In genomic region chr7:140188391-140189328, GRCm38 (mm10) we compare ENCODE assay signal across 11 mouse cellular contexts. TPM values are rescaled to one million over a fixed set of nuclear protein-coding genes. Genes with fewer than 3 reads are reported as not detected.
DNase-seq lines count a peak whose midpoint lies in the region; ATAC-seq and TF ChIP-seq lines count a peak whose summit lies in the region.
"Had no signal": no experiment of that assay in that cellular context is flagged by ENCODE, and none has a peak within 500 bp of the region (broad histone marks: within the 10 kb centered on the region; RNA-seq: fewer than 3 reads in every experiment).

No protein-coding gene starts in this region.

- no peaks in the 10 kb centered on the region for H3K36me3 ChIP-seq in hindbrain, embryonic 11.5 days (ENCODE audit: control insufficient read depth, insufficient read depth, low read length)
- H3K36me3 ChIP-seq in hindbrain, embryonic 12.5 days, result no peaks in the 10 kb centered on the region
- no peaks in the 10 kb centered on the region for H3K36me3 ChIP-seq in CH12.LX (replicated peaks in 1 of 2; ENCODE audit: control insufficient read depth in 1 of 2, insufficient read depth in 1 of 2, low read length in 1 of 2)
- no peaks in the 10 kb centered on the region for H3K36me3 ChIP-seq in liver, embryonic 11.5 days (ENCODE audit: control insufficient read depth, insufficient read depth, low read length)

- peak; percentile 56 for DNase-seq in hindbrain, embryonic 11.5 days (ENCODE audit: low spot score)
- DNase-seq in CH12.LX (ENCODE audit: extremely low read depth), result peak; percentile 35
- peak; percentile 73 for DNase-seq in ZHBTc4 (ENCODE audit: low read depth, low spot score)
- DNase-seq in liver, embryonic 11.5 days (ENCODE audit: low spot score), result no peak
- DNase-seq in yolk sac, embryonic 10.5 days (ENCODE audit: low spot score), result no peak
- no peak for DNase-seq in right cerebral cortex, postnatal 10 days (ENCODE audit: low spot score in 2 of 2)
- DNase-seq in gastrocnemius, postnatal 36 days, result no peak

- no peak for TF ChIP-seq EP300 in CH12.LX (IDR thresholded peaks at IDR 0.05; ENCODE audit: low read length)

- no peak overlapping the region for H3K27ac ChIP-seq in hindbrain, embryonic 11.5 days (ENCODE audit: low read depth, low read length)
- H3K27ac ChIP-seq in hindbrain, embryonic 12.5 days, result no peak overlapping the region
- no peak overlapping the region for H3K27ac ChIP-seq in CH12.LX (ENCODE audit: insufficient read depth, low read depth)
- H3K27ac ChIP-seq in liver, embryonic 11.5 days (ENCODE audit: low read depth, low read length), result no peak overlapping the region

- no peak overlapping the region for H3K4me2 ChIP-seq in hindbrain, embryonic 11.5 days (replicated peaks; ENCODE audit: low read depth, low read length)
- no peak overlapping the region for H3K4me2 ChIP-seq in hindbrain, embryonic 12.5 days (replicated peaks)
- no peak overlapping the region for H3K4me2 ChIP-seq in CH12.LX (ENCODE audit: insufficient read depth, low read depth, poor library complexity, severe bottlenecking)
- no peak overlapping the region for H3K4me2 ChIP-seq in liver, embryonic 11.5 days

- H3K4me1 ChIP-seq in hindbrain, embryonic 11.5 days (replicated peaks; ENCODE audit: control insufficient read depth, insufficient read depth, low read length), result no peaks in the 10 kb centered on the region
- no peaks in the 10 kb centered on the region for H3K4me1 ChIP-seq in hindbrain, embryonic 12.5 days
- H3K4me1 ChIP-seq in CH12.LX (ENCODE audit: control insufficient read depth in 1 of 2, insufficient read depth in 2 of 2), result 0 out of 4 replicates have a peak, but pooled peaks cover 0 to 3% of the 10 kb centered on the region in 2 experiments
- no peaks in the 10 kb centered on the region for H3K4me1 ChIP-seq in liver, embryonic 11.5 days (replicated peaks; ENCODE audit: control insufficient read depth, insufficient read depth, low read length)

- H3K79me2 ChIP-seq in CH12.LX (replicated peaks; ENCODE audit: control insufficient read depth, extremely low read depth, insufficient read depth, poor library complexity, severe bottlenecking), result no peaks in the 10 kb centered on the region

- no peaks in the 10 kb centered on the region for H3K27me3 ChIP-seq in hindbrain, embryonic 11.5 days (ENCODE audit: control insufficient read depth, insufficient read depth, low read length)
- H3K27me3 ChIP-seq in hindbrain, embryonic 12.5 days, result no peaks in the 10 kb centered on the region
- H3K27me3 ChIP-seq in CH12.LX (replicated peaks), result peaks cover 82% of the 10 kb centered on the region
- H3K27me3 ChIP-seq in liver, embryonic 11.5 days (replicated peaks; ENCODE audit: control insufficient read depth, insufficient read depth, low read length), result no peaks in the 10 kb centered on the region

- TF ChIP-seq RAD21 in CH12.LX (IDR thresholded peaks at IDR 0.05; ENCODE audit: low read depth, low read length), result peak; percentile 1

- in situ Hi-C loops in CH12.LX (cut with MboI; ENCODE audit: low pct_ligation_motif_present, low pct_unique_long_range_greater_than_20kb, low sequenced_read_pairs), result loop anchor here (25.0 kb wide), 1 partner anchor 599 kb away; the partner anchor contains the start of gene Syce1

- H3K9me3 ChIP-seq in hindbrain, embryonic 11.5 days (ENCODE audit: control insufficient read depth, low read length), result no peaks in the 10 kb centered on the region
- no peaks in the 10 kb centered on the region for H3K9me3 ChIP-seq in hindbrain, embryonic 12.5 days (replicated peaks)
- no peaks in the 10 kb centered on the region for H3K9me3 ChIP-seq in CH12.LX (replicated peaks; ENCODE audit: low read length)
- H3K9me3 ChIP-seq in liver, embryonic 11.5 days (ENCODE audit: control insufficient read depth, low read length), result no peaks in the 10 kb centered on the region

- ATAC-seq in hindbrain, embryonic 11.5 days (ENCODE audit: low FRiP score), result no peak
- no peak for ATAC-seq in hindbrain, embryonic 12.5 days (ENCODE audit: low FRiP score)
- ATAC-seq in liver, embryonic 11.5 days (replicated peaks; ENCODE audit: low FRiP score), result peak; percentile 68

- TF ChIP-seq CTCF in CH12.LX (conservative IDR thresholded peaks at IDR 0.05 in 1 of 2, IDR thresholded peaks at IDR 0.05 in 1 of 2; ENCODE audit: low read depth in 2 of 2, low read length in 2 of 2), result peak; percentile 59 to 71; a peak in 3 of 4 replicates

- dilution Hi-C loops in CH12.LX (cut with MboI; ENCODE audit: extremely low pct_ligation_motif_present, extremely low pct_unique_long_range_greater_than_20kb, low sequenced_read_pairs), result no loop called here

- no peak for TF ChIP-seq POLR2A in CH12.LX (IDR thresholded peaks at IDR 0.05; ENCODE audit: low read depth, low read length)

- 60% methylated on average over 4 of the region's 4 CpGs for WGBS in hindbrain, embryonic 11.5 days
- 58% methylated on average over 4 of the region's 4 CpGs for WGBS in hindbrain, embryonic 12.5 days
- 48% methylated on average over 4 of the region's 4 CpGs for WGBS in liver, embryonic 11.5 days

- H3K9ac ChIP-seq in hindbrain, embryonic 11.5 days (ENCODE audit: low read depth, low read length), result no peak overlapping the region
- H3K9ac ChIP-seq in hindbrain, embryonic 12.5 days, result no peak overlapping the region
- H3K9ac ChIP-seq in CH12.LX (ENCODE audit: insufficient read depth, low read depth), result no peak overlapping the region
- H3K9ac ChIP-seq in liver, embryonic 11.5 days (ENCODE audit: low read depth, low read length), result no peak overlapping the region

- no peak overlapping the region for H3K4me3 ChIP-seq in hindbrain, embryonic 11.5 days (ENCODE audit: low read depth, low read length)
- no peak overlapping the region for H3K4me3 ChIP-seq in hindbrain, embryonic 12.5 days
- no peak overlapping the region for H3K4me3 ChIP-seq in CH12.LX (replicated peaks in 1 of 3; ENCODE audit: low read depth in 2 of 3, low read length in 2 of 3, poor library complexity in 1 of 3)
- no peak overlapping the region for H3K4me3 ChIP-seq in liver, embryonic 11.5 days (ENCODE audit: low read depth, low read length)

- intact Hi-C loops in gastrocnemius, postnatal 36 days (cut with DNase I), result no loop called here

TF ChIP-seq in CH12.LX, 34 proteins besides CTCF, POLR2A, EP300 and RAD21:
- 0 out of 2 replicates have a peak, but pooled peaks have one; percentile 23 for TF ChIP-seq MAX (IDR thresholded peaks at IDR 0.05; ENCODE audit: low read length)
- 0 out of 2 replicates have a peak, but pooled peaks have one; percentile 20 for TF ChIP-seq MYC (IDR thresholded peaks at IDR 0.05; ENCODE audit: low read depth, low read length)
- no peak for TF ChIP-seq GABPA (IDR thresholded peaks at IDR 0.05; ENCODE audit: insufficient replicate concordance, low read depth, low read length)
- TF ChIP-seq SMC3 (IDR thresholded peaks at IDR 0.05; ENCODE audit: low read depth, low read length), result peak; percentile 19
- no peak for TF ChIP-seq ZKSCAN1 (IDR thresholded peaks at IDR 0.05; ENCODE audit: borderline replicate concordance, low read depth, low read length)
- TF ChIP-seq PAX5 (IDR thresholded peaks at IDR 0.05; ENCODE audit: low read length), result no peak

RNA-seq across cellular contexts. Expression of gene Olfr523, which starts 15.6 kb away (rescaled TPM):
- not detected in 2 replicates for polyA plus RNA-seq in hindbrain, embryonic 11.5 days (2014; fragmentation: Nextera tagmentation; extraction: Ambion mirVana)
- not detected in 2 replicates for polyA plus RNA-seq in hindbrain, embryonic 12.5 days (2016; fragmentation: Nextera tagmentation; extraction: Ambion mirVana)
- not detected in 2 replicates for total RNA-seq in CH12.LX (2012; rRNA removed)
- not detected in 2 replicates for total RNA-seq in CH12.LX (2014; rRNA removed)
- polyA plus RNA-seq in CH12.LX (2012; ENCODE audit: insufficient read length, low read depth), result not detected in 2 replicates
- polyA plus RNA-seq in liver, embryonic 11.5 days (2014; fragmentation: Nextera tagmentation; extraction: Ambion mirVana), result not detected in 2 replicates
- total RNA-seq in gastrocnemius, postnatal 36 days (2021), result not detected
- polyA plus RNA-seq: gonadal fat pad, adult 2 months; stomach, embryonic 16.5 days had no signal

RNA-seq across cellular contexts. Expression of gene Olfr524, which starts 17.1 kb away (rescaled TPM):
- polyA plus RNA-seq in hindbrain, embryonic 11.5 days (2014; fragmentation: Nextera tagmentation; extraction: Ambion mirVana), result not detected in 2 replicates
- polyA plus RNA-seq in hindbrain, embryonic 12.5 days (2016; fragmentation: Nextera tagmentation; extraction: Ambion mirVana), result not detected in 2 replicates
- total RNA-seq in CH12.LX (2012; rRNA removed) (not detected in 2 replicates), CH12.LX (2014; rRNA removed) (not detected in 2 replicates)
- polyA plus RNA-seq in CH12.LX (2012; ENCODE audit: insufficient read length, low read depth), result not detected in 2 replicates
- polyA plus RNA-seq in liver, embryonic 11.5 days (2014; fragmentation: Nextera tagmentation; extraction: Ambion mirVana), result not detected in 2 replicates
- not detected for total RNA-seq in gastrocnemius, postnatal 36 days (2021)
- total RNA-seq: left cerebral cortex, postnatal 14 days had no signal
- polyA plus RNA-seq: gonadal fat pad, adult 2 months; stomach, embryonic 16.5 days had no signal

RNA-seq across cellular contexts. Expression of gene Olfr522, which starts 24.1 kb away (rescaled TPM):
- polyA plus RNA-seq in hindbrain, embryonic 11.5 days (2014; fragmentation: Nextera tagmentation; extraction: Ambion mirVana), result not detected in 2 replicates
- polyA plus RNA-seq in hindbrain, embryonic 12.5 days (2016; fragmentation: Nextera tagmentation; extraction: Ambion mirVana), result not detected in 2 replicates
- total RNA-seq in CH12.LX (2012; rRNA removed) (not detected in 2 replicates), CH12.LX (2014; rRNA removed) (not detected in 2 replicates)
- polyA plus RNA-seq in CH12.LX (2012; ENCODE audit: insufficient read length, low read depth), result not detected in 2 replicates
- polyA plus RNA-seq in liver, embryonic 11.5 days (2014; fragmentation: Nextera tagmentation; extraction: Ambion mirVana), result not detected in 2 replicates
- total RNA-seq in gastrocnemius, postnatal 36 days (2021), result not detected
- total RNA-seq: left cerebral cortex, postnatal 14 days had no signal
- polyA plus RNA-seq: gonadal fat pad, adult 2 months; stomach, embryonic 16.5 days had no signal

RNA-seq across cellular contexts. Expression of gene Cd163l1, which starts 29.4 kb away (rescaled TPM):
- not detected in 2 replicates for polyA plus RNA-seq in hindbrain, embryonic 11.5 days (2014; fragmentation: Nextera tagmentation; extraction: Ambion mirVana)
- not detected in 2 replicates for polyA plus RNA-seq in hindbrain, embryonic 12.5 days (2016; fragmentation: Nextera tagmentation; extraction: Ambion mirVana)
- not detected in 2 replicates for total RNA-seq in CH12.LX (2012; rRNA removed)
- total RNA-seq in CH12.LX (2014; rRNA removed), result not detected in 2 replicates
- not detected in 2 replicates for polyA plus RNA-seq in CH12.LX (2012; ENCODE audit: insufficient read length, low read depth)
- 0.09 TPM in 1 of 2 replicates, not detected in the other for polyA plus RNA-seq in liver, embryonic 11.5 days (2014; fragmentation: Nextera tagmentation; extraction: Ambion mirVana)
- not detected for total RNA-seq in gastrocnemius, postnatal 36 days (2021)

RNA-seq across cellular contexts. Expression of gene Sprn, which starts 34.0 kb away (rescaled TPM):
- 0.94 and 1.9 TPM in 2 replicates for polyA plus RNA-seq in hindbrain, embryonic 11.5 days (2014; fragmentation: Nextera tagmentation; extraction: Ambion mirVana)
- polyA plus RNA-seq in hindbrain, embryonic 12.5 days (2016; fragmentation: Nextera tagmentation; extraction: Ambion mirVana), result 3.3 and 4.6 TPM in 2 replicates
- total RNA-seq in CH12.LX (2012; rRNA removed) (not detected in 2 replicates), CH12.LX (2014; rRNA removed) (not detected in 2 replicates)
- not detected in 2 replicates for polyA plus RNA-seq in CH12.LX (2012; ENCODE audit: insufficient read length, low read depth)
- polyA plus RNA-seq in liver, embryonic 11.5 days (2014; fragmentation: Nextera tagmentation; extraction: Ambion mirVana), result not detected in 2 replicates
- under 1 TPM in 1 of 2 experiments, not detected in 1; 0.27 TPM for total RNA-seq in gastrocnemius, postnatal 36 days (2021)

Comparison
In these comparisons a context has a peak if more than half of its experiments do, and no peak if none do; other contexts are left out.
1. DNase-seq: peak in hindbrain, embryonic 11.5 days (single experiment), CH12.LX (single experiment) and ZHBTc4 (single experiment); none in liver, embryonic 11.5 days (single experiment), yolk sac, embryonic 10.5 days (single experiment), right cerebral cortex, postnatal 10 days (0 of 2) and gastrocnemius, postnatal 36 days (0 of 2).